Mouse (Mus musculus) cortical plate, adult 2 months (tissue): Measurements from ENCODE around the gene Dlat.

Experiments used
- CTCF ChIP-seq: fragments of 200-500 bp; IDR thresholded peaks from 2 replicates; pipeline ENCODE4 v1.5.1; 2011; ENCODE audit warnings: mild to moderate bottlenecking, control low read depth, low read length; ENCODE audit not compliant: insufficient read depth; ENCODE audit errors: extremely low read depth
- POLR2A ChIP-seq: fragments of 200-500 bp; IDR thresholded peaks from 2 replicates; pipeline ENCODE4 v1.6.1; 2011; ENCODE audit warnings: mild to moderate bottlenecking, low read length, control low read depth; ENCODE audit not compliant: insufficient read depth; ENCODE audit errors: extremely low read depth

- TF ChIP-seq POLR2A (no peak), CTCF (no peak)
These were observed 5.2 kb upstream of the Dlat start for GRCm38 (mm10) chr9:50664826-50665225.
